Mouse (Mus musculus) erythroblast, embryonic 14.5 days (primary cell): ENCODE measurements around the gene Kcnk4.

ENCODE experiments used
- GATA1 ChIP-seq: IDR thresholded peaks from 2 replicates; pipeline ENCODE4 v1.6.1; 2012; ENCODE audit warnings: low read length, inconsistent platforms, mixed read lengths
- TAL1 ChIP-seq: IDR thresholded peaks from 3 replicates; pipeline ENCODE4 v1.6.1; 2012; ENCODE audit warnings: low read length, inconsistent platforms, mixed read lengths

DNA sequence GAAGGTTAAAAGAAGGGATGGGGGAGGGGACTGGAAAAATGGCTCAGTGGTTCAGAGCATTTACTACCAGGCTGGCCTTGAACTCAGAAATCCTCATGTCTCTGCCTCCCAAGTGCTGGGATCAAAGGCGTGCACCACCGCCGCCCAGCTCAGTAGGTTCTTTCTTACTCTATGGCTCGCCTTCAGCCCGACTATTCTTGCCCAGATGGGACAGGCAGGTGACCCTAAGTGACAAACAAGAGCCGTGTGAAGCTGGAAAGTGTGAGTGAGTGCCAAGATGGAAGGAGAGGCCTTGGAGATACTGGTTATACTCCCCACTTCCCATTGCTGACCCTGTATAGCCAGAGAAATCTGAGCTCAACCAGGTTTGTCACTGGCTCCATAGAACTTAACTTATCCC is 9.4 kb upstream of the Kcnk4 start:
- TF ChIP-seq GATA1 (no peak), TAL1 (no peak)
